Mouse (Mus musculus): ENCODE results near the gene Fev. TPM values are rescaled to one million over a fixed set of nuclear protein-coding genes. Genes with fewer than 3 reads are reported as not detected.

Fev gene
- total RNA-seq, 1 experiment from 2014 or later = not detected

- ATAC-seq (ENCODE audit: extremely low read depth, insufficient number of reproducible peaks, low FRiP score, poor library complexity, severe bottlenecking) = no peak
Observed at GRCm38 (mm10) chr1:74882828-74883227, 2.4 kb downstream of the Fev start.

DNA sequence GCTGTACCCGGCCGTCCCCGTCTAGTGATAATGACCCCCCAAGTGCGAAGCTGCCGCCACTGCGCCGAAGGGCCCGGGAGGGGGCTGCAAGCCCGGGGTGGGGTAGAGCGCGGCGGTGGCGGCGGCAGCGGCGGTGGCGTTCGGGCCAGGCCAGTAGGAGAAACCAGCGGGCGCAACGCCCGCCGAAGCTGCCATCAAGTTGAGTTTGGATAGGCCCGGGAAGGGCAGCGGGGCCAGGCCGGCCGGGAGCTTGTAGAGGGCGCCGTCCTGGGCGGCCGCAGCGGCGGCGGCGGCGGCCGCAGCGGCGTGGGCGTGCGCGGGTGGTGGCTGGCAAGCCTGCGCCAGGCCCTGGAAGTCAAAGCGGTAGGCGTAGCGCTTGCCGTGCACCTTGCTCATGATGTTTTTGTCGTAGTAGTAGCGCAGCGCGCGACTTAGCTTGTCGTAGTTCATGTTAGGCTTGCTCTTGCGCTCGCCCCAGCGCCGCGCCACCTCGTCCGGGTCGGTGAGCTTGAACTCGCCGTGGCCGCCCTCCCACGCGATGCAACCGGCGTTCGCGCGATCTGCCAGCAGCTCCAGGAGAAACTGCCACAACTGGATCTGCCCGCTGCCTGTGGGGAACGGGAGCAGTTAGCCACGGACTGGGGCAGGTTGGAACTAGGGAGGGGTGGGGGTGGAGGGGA lies 3.0 kb downstream of the Fev start:
- ATAC-seq (ENCODE audit: extremely low read depth, insufficient number of reproducible peaks, low FRiP score, poor library complexity, severe bottlenecking) = no peak

GRCm38 (mm10) chr1:74880785-74881360 lies 4.3 kb downstream of the Fev start:
- no peak for ATAC-seq (ENCODE audit: extremely low read depth, insufficient number of reproducible peaks, low FRiP score, poor library complexity, severe bottlenecking)

DNA sequence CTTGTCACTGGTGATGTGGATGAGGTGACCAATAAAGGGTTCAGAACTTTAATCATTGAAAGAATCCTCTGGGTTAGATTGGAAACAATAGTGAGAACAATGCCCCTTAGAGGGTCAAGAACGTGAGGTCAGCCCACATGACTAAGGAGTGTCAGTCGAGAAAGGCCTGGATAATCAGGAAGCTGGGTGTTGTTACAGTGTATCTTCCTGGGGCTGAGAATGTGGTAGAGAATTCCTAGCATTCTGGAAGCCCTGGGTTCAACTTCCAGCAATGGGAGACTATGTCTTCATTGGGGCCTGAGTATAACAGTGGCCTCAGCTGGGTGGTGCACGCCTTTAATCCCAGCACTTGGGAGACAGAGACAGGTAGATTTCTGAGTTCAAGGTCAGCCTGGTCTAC lies 8.0 kb downstream of the Fev start:
- ATAC-seq (ENCODE audit: extremely low read depth, insufficient number of reproducible peaks, low FRiP score, poor library complexity, severe bottlenecking) = no peak

- ATAC-seq (ENCODE audit: extremely low read depth, insufficient number of reproducible peaks, low FRiP score, poor library complexity, severe bottlenecking) = no peak
Observed at GRCm38 (mm10) chr1:74872218-74872617, 13.0 kb downstream of the Fev start.

- no peak for ATAC-seq (ENCODE audit: extremely low read depth, insufficient number of reproducible peaks, low FRiP score, poor library complexity, severe bottlenecking)
Observed at GRCm38 (mm10) chr1:74861783-74862182, 23.4 kb downstream of the Fev start.

GRCm38 (mm10) chr1:74859223-74859984 lies 25.8 kb downstream of the Fev start:
- no peak for ATAC-seq (ENCODE audit: extremely low read depth, insufficient number of reproducible peaks, low FRiP score, poor library complexity, severe bottlenecking)

DNA sequence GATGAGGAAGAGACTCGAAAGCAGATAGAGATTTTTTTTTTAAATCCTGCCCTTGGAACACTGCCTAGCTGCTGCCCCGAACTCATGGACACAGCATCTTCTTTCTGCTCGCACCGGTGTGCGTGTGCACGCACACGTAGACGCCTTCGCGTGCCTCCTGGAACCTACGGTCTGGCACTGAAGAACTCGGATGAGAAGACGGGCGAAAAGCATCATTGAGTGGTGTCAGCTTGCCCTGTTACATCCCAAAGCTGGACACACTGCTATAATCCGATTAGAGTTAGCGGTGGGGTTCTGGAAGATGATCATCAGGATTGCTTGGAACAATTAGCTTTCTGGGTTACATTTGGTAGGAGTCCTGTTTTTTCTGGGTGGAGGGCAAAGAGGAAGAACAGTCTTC lies 26.4 kb downstream of the Fev start:
- ATAC-seq (ENCODE audit: extremely low read depth, insufficient number of reproducible peaks, low FRiP score, poor library complexity, severe bottlenecking) = no peak

DNA sequence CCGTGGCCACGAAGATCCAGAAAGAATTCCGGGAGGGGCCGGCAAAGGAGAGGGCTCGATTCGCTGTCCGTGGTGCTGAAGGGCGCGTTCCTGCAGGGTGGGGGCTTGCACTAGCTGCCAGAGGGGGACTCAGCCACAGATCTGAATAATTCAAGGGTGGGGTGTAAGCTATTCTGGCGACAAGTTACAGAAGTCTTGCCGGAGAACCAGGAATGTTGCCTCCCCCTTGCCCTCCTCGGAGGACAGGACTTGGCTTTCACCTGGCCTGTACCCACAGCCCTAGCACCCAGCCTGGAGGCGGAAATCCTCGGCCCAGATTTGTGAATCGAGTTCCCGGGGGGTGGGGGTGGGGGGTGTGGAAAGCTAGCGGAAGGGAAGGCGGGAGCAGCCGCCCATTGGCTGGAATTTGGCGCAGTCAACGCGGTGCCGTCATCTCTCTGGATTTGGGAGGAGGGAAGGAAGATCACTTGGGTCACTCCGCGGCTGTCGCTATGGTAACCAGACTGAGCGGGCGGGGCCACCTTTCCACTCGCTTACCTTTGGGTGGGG lies 27.0 kb downstream of the Fev start:
- ATAC-seq (ENCODE audit: extremely low read depth, insufficient number of reproducible peaks, low FRiP score, poor library complexity, severe bottlenecking) = no peak

DNA sequence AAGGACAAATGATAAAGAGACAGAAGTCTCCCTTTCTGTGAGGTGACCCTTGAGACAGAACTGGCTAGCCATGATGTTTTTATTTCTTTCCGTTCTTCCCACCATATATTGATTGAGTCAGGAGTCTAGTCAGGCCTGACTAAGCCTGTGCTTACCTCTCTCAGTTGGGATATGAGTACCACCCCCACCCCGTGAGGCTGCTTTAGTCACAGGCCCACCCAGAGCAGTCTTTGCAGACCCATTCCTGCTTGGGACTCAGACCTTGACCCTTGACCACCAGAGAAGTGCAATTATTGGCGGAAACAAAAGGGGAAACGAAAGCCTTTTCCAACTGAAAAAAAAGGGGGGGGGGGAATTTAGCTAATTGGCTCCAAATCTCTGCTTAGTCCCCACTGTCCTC lies 27.5 kb downstream of the Fev start:
- no peak for ATAC-seq (ENCODE audit: extremely low read depth, insufficient number of reproducible peaks, low FRiP score, poor library complexity, severe bottlenecking)

- no peak for ATAC-seq (ENCODE audit: extremely low read depth, insufficient number of reproducible peaks, low FRiP score, poor library complexity, severe bottlenecking)
Observed at GRCm38 (mm10) chr1:74857201-74857600, 28.0 kb downstream of the Fev start.

DNA sequence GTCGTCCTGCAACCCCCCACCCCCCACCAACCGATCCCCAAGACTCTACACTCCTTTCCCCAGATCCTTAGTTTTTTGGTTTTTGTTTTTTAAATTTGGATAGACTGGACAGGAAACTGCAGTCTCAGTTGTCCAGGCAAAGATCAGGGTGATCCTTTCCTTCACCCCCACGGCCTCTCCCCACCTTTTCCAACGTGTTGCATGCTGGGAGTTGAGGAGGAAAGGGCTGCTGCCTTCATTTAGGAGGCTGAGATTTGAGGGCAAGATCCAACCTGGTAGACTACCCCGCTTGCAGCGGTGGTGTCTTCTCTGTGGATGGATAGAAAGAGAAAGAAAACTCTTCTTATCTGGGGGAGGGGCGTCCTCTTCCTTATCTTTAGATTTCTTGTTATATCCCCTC lies 28.4 kb downstream of the Fev start:
- ATAC-seq (ENCODE audit: extremely low read depth, insufficient number of reproducible peaks, low FRiP score, poor library complexity, severe bottlenecking) = no peak

DNA sequence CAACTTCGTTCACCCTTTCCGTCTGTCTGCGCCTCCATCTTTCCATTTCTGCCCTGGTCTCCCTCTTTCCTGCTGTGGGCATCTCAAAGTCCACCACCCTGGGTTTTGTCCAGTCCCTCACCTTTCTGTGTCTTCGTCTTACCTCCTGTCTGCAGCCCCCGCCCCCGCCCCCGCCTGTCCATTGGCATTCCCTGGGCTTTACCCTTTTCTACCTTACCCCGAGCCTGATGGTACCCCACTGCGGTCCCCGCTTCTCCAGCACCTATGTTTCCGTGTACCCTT lies 28.8 kb downstream of the Fev start:
- ATAC-seq (ENCODE audit: extremely low read depth, insufficient number of reproducible peaks, low FRiP score, poor library complexity, severe bottlenecking) = no peak

DNA sequence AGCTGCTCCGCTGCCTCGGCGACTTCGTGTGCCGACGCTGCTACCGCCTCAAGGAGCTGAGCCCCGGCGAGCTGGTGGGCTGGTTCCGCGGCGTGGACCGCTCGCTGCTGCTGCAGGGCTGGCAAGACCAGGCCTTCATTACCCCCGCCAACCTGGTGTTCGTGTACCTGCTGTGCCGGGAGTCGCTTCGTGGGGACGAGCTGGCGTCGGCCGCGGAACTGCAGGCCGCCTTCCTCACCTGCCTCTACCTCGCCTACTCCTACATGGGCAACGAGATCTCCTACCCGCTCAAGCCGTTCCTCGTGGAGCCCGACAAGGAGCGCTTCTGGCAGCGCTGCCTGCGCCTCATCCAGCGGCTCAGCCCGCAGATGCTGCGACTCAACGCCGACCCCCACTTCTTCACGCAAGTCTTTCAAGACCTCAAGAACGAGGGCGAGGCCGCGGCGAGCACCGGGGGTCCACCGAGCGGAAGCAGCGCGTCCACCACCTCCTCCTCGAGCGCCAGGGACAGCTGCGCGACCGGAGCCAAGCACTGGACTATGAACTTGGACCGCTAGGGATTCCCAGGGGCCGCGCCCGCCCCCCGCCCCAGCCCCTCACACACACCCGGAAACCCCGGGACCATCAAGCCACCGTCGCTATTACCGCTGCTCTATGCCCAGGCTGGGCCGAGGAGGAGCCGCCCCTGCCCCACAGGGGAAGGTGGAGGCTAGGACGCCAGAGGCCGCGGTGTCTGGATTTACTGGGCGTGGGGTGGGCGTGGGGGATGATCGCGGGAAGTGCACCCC lies 29.4 kb downstream of the Fev start:
- no peak for ATAC-seq (ENCODE audit: extremely low read depth, insufficient number of reproducible peaks, low FRiP score, poor library complexity, severe bottlenecking)

GRCm38 (mm10) chr1:74855156-74855555 lies 30.1 kb downstream of the Fev start:
- ATAC-seq (ENCODE audit: extremely low read depth, insufficient number of reproducible peaks, low FRiP score, poor library complexity, severe bottlenecking) = no peak

DNA sequence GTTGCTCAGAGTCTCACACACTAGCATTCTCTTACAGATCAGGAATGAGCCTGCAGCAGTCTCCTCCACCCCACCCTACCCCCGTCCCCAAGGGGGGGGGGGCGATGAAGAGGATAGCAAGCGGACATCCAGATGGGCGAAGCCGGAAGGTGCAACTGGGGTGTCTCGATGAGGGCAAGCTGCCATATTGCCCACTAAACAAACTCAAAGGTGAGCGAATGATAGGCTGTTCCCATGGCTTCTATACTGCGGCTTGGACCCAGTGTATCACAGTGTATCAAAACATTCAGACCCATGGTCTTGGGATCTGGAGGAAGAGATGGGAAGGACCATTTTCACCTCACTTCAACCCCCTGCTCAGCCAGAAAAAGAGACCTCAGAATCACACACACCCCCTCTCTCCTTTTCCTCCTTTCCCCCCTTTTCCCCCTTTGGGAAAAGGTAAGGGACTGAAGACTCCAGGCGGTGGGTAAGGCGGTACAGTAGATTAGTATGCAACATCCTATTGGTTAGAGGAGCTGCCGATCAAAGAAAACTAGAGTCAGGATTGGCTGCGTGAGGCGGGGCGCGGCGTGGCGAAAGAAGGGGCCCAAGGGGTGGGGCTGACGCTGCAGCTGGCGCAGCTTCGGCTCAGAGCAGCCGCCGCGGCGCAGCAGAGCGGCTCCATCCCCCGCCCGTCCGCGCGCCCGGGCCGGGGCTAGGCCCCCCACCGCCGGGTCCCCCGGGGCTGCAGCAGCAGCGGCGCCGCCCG lies 30.7 kb downstream of the Fev start, which contains the start of gene Cdk5r2:
Cdk5r2 (plus strand) TSS at position 629 of the 751 bp plus-strand sequence.
- ATAC-seq (ENCODE audit: extremely low read depth, insufficient number of reproducible peaks, low FRiP score, poor library complexity, severe bottlenecking) = 0 out of 2 replicates have a peak, but pooled peaks have one; percentile 35

DNA sequence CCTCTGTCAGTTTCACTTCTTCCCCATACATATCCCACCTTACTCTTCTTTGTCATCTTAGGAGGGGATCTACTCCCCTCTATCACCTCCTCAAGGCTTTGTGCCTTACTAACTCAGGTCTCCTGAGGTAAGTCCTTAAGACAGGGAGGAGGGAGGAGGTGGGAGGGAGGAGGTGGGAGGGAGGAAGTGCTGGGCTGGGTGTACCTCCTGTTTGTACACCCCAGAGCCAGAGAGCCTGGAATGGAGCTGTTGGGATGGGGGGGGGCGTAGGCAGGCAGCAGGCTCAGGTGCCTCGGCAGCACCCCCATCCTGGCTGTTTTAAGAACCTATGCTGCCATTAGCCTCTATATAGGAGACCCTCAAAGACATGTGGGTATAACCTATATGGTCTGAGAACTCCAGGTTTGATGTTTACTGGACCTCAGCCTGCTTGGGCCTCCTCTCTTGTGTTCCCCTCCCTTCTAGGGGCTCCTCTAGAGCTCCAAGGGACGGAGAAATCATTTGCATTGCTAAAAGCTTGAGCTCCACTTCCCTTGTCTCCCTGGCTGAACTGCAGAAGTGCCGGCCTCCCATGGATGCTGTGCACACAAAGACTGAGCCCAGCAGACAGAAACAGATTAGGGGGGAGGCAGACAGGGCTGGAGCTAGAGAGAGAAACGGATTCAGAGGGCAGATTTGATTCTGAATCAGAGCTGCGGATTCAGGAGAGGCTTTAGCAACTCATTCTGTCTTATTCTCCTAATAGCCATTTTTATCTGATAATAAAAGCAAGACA lies 34.0 kb downstream of the Fev start:
- ATAC-seq (ENCODE audit: extremely low read depth, insufficient number of reproducible peaks, low FRiP score, poor library complexity, severe bottlenecking) = no peak

- ATAC-seq (ENCODE audit: extremely low read depth, insufficient number of reproducible peaks, low FRiP score, poor library complexity, severe bottlenecking) = no peak
Observed at GRCm38 (mm10) chr1:74850251-74850650, 35.0 kb downstream of the Fev start.

Data from neutrophil, adult 5-6 weeks (primary cell).